Comparison of ENCODE assay signal across 8 mouse cellular contexts in genomic region chr2:32587731-32588321, GRCm38 (mm10). TPM values are rescaled to one million over a fixed set of nuclear protein-coding genes. Genes with fewer than 3 reads are reported as not detected.
DNase-seq lines count a peak whose midpoint lies in the region; ATAC-seq and TF ChIP-seq lines count a peak whose summit lies in the region.

No protein-coding gene starts in this region.

- H3K9me3 ChIP-seq in embryonic facial prominence, embryonic 14.5 days (ENCODE audit: control insufficient read depth, low read length), result no peaks in the 10 kb centered on the region
- H3K9me3 ChIP-seq in heart, postnatal 0 days (replicated peaks; ENCODE audit: control insufficient read depth, low read length), result no peaks in the 10 kb centered on the region
- no peaks in the 10 kb centered on the region for H3K9me3 ChIP-seq in limb, embryonic 12.5 days
- H3K9me3 ChIP-seq in midbrain, embryonic 16.5 days (replicated peaks; ENCODE audit: control insufficient read depth, low read length, poor library complexity, severe bottlenecking), result no peaks in the 10 kb centered on the region

- no peak for ATAC-seq in embryonic facial prominence, embryonic 14.5 days (ENCODE audit: low read depth)
- ATAC-seq in heart, postnatal 0 days (ENCODE audit: insufficient read depth, low read depth), result peak; percentile 25
- no peak for ATAC-seq in limb, embryonic 12.5 days (ENCODE audit: insufficient number of reproducible peaks, insufficient read depth, low FRiP score, low TSS enrichment, low read depth)
- no peak for ATAC-seq in midbrain, embryonic 16.5 days

- H3K4me2 ChIP-seq in embryonic facial prominence, embryonic 14.5 days (ENCODE audit: low read depth, low read length), result peak overlapping the region; percentile 69
- H3K4me2 ChIP-seq in heart, postnatal 0 days (ENCODE audit: low read depth, low read length), result peak overlapping the region; percentile 75
- H3K4me2 ChIP-seq in limb, embryonic 12.5 days, result peak overlapping the region; percentile 56
- peak overlapping the region; percentile 66 for H3K4me2 ChIP-seq in midbrain, embryonic 16.5 days (ENCODE audit: low read length)

- TF ChIP-seq CTCF in heart, postnatal 0 days (IDR thresholded peaks at IDR 0.05; ENCODE audit: low read depth), result no peak

- H3K9ac ChIP-seq in embryonic facial prominence, embryonic 14.5 days (ENCODE audit: low read depth, low read length), result peak overlapping the region; percentile 69
- peak overlapping the region; percentile 66 for H3K9ac ChIP-seq in heart, postnatal 0 days (replicated peaks; ENCODE audit: low read depth, low read length)
- H3K9ac ChIP-seq in limb, embryonic 12.5 days (replicated peaks), result peak overlapping the region; percentile 71; the same call in 1 of the 2 replicates
- peak overlapping the region; percentile 86; the same call in 1 of the 2 replicates for H3K9ac ChIP-seq in midbrain, embryonic 16.5 days (ENCODE audit: low read depth, low read length)

- peak overlapping the region; percentile 59 for H3K4me3 ChIP-seq in embryonic facial prominence, embryonic 14.5 days (ENCODE audit: low read depth, low read length)
- peak overlapping the region; percentile 64 for H3K4me3 ChIP-seq in heart, postnatal 0 days (ENCODE audit: low read depth, low read length)
- H3K4me3 ChIP-seq in limb, embryonic 12.5 days (replicated peaks), result peak overlapping the region; percentile 61
- H3K4me3 ChIP-seq in midbrain, embryonic 16.5 days (ENCODE audit: low read depth, low read length), result peak overlapping the region; percentile 63

- intact Hi-C loops in left cerebral cortex, postnatal 25 days (cut with DNase I), result loop anchor here (2.0 kb wide), 1 partner anchor 19 kb away; no protein-coding TSS in a partner anchor

- 0 out of 2 replicates have a peak, but pooled peaks cover 6% of the 10 kb centered on the region for H3K36me3 ChIP-seq in embryonic facial prominence, embryonic 14.5 days (ENCODE audit: control insufficient read depth, insufficient read depth, low read length)
- 0 out of 2 replicates have a peak, but pooled peaks cover 18% of the 10 kb centered on the region for H3K36me3 ChIP-seq in heart, postnatal 0 days (replicated peaks; ENCODE audit: control insufficient read depth, insufficient read depth, low read length)
- H3K36me3 ChIP-seq in limb, embryonic 12.5 days, result peaks cover 15% of the 10 kb centered on the region
- H3K36me3 ChIP-seq in midbrain, embryonic 16.5 days (ENCODE audit: control insufficient read depth, insufficient read depth, low read length), result no peaks in the 10 kb centered on the region

- peak; percentile 23 for DNase-seq in embryo, embryonic 11 days
- DNase-seq in embryo, embryonic 9.5 days (ENCODE audit: extremely low spot score), result no peak
- no peak for DNase-seq in embryonic facial prominence, embryonic 14.5 days (ENCODE audit: low spot score)
- peak; percentile 71 for DNase-seq in heart, postnatal 0 days (ENCODE audit: low spot score)
- DNase-seq in adrenal gland, adult 8-10 months, result no peak
- DNase-seq in left cerebral cortex, postnatal 25 days (ENCODE audit: low spot score in 2 of 2), result no peak

- TF ChIP-seq EP300 in heart, postnatal 0 days (IDR thresholded peaks at IDR 0.05; ENCODE audit: low read depth), result no peak

- no peak overlapping the region; the same call in 1 of the 2 replicates for H3K27ac ChIP-seq in embryonic facial prominence, embryonic 14.5 days (replicated peaks; ENCODE audit: low read depth, low read length)
- peak overlapping the region; percentile 87 for H3K27ac ChIP-seq in heart, postnatal 0 days (ENCODE audit: low read depth)
- H3K27ac ChIP-seq in limb, embryonic 12.5 days, result peak overlapping the region; percentile 46; the same call in 1 of the 2 replicates
- no peak overlapping the region for H3K27ac ChIP-seq in midbrain, embryonic 16.5 days (ENCODE audit: low read length)

- WGBS in embryonic facial prominence, embryonic 14.5 days, result 24% methylated on average over 9 of the region's 9 CpGs
- 6% methylated on average over 9 of the region's 9 CpGs for WGBS in heart, postnatal 0 days
- 22% methylated on average over 9 of the region's 9 CpGs for WGBS in limb, embryonic 12.5 days
- WGBS in midbrain, embryonic 16.5 days, result 50% methylated on average over 9 of the region's 9 CpGs

- 0 out of 2 replicates have a peak, but pooled peaks cover 10% of the 10 kb centered on the region for H3K4me1 ChIP-seq in embryonic facial prominence, embryonic 14.5 days (ENCODE audit: control insufficient read depth, insufficient read depth, low read length)
- H3K4me1 ChIP-seq in heart, postnatal 0 days (ENCODE audit: control insufficient read depth, insufficient read depth), result peaks cover 25% of the 10 kb centered on the region
- H3K4me1 ChIP-seq in limb, embryonic 12.5 days (replicated peaks), result peaks cover 22% of the 10 kb centered on the region
- H3K4me1 ChIP-seq in midbrain, embryonic 16.5 days (ENCODE audit: control insufficient read depth, insufficient read depth, low read length), result peaks cover 15% of the 10 kb centered on the region

- H3K27me3 ChIP-seq in embryonic facial prominence, embryonic 14.5 days (replicated peaks; ENCODE audit: control insufficient read depth, insufficient read depth, low read length), result no peaks in the 10 kb centered on the region
- no peaks in the 10 kb centered on the region for H3K27me3 ChIP-seq in heart, postnatal 0 days (ENCODE audit: control insufficient read depth, insufficient read depth, low read length)
- peaks cover 6% of the 10 kb centered on the region for H3K27me3 ChIP-seq in limb, embryonic 12.5 days
- H3K27me3 ChIP-seq in midbrain, embryonic 16.5 days (ENCODE audit: control insufficient read depth, insufficient read depth, low read depth, low read length), result no peaks in the 10 kb centered on the region

RNA-seq across cellular contexts. Expression of gene St6galnac4, which starts 0.9 kb away (rescaled TPM):
- 39.4 and 41.0 TPM in 2 replicates for polyA plus RNA-seq in embryonic facial prominence, embryonic 14.5 days (2014; fragmentation: Nextera tagmentation; extraction: Ambion mirVana)
- 25.7 and 28.0 TPM in 2 replicates for total RNA-seq in heart, postnatal 0 days (2014; rRNA removed; ENCODE audit: low replicate concordance)
- 25.5 and 27.0 TPM in 2 replicates for polyA plus RNA-seq in heart, postnatal 0 days (2015; fragmentation: Nextera tagmentation; extraction: Ambion mirVana)
- 29.8 and 29.9 TPM in 2 replicates for polyA plus RNA-seq in limb, embryonic 12.5 days (2016; fragmentation: Nextera tagmentation; extraction: Ambion mirVana)
- polyA plus RNA-seq in midbrain, embryonic 16.5 days (2015; fragmentation: Nextera tagmentation; extraction: Ambion mirVana), result 33.4 and 39.0 TPM in 2 replicates
- total RNA-seq in adrenal gland, adult 8-10 months (2022), result 10 to 100 TPM in 3 of 4 experiments, 1 to 10 TPM in 1; 8.5 to 18.9 (median 13.8) TPM
- total RNA-seq in left cerebral cortex, postnatal 25 days (2021), result 10 to 100 TPM; 40.1 to 41.1 TPM

RNA-seq across cellular contexts. Expression of gene St6galnac6, which starts 11.7 kb away (rescaled TPM):
- 11.1 and 12.1 TPM in 2 replicates for polyA plus RNA-seq in embryonic facial prominence, embryonic 14.5 days (2014; fragmentation: Nextera tagmentation; extraction: Ambion mirVana)
- total RNA-seq in heart, postnatal 0 days (2014; rRNA removed; ENCODE audit: low replicate concordance), result 102 and 117 TPM in 2 replicates
- 44.1 and 44.3 TPM in 2 replicates for polyA plus RNA-seq in heart, postnatal 0 days (2015; fragmentation: Nextera tagmentation; extraction: Ambion mirVana)
- polyA plus RNA-seq in limb, embryonic 12.5 days (2016; fragmentation: Nextera tagmentation; extraction: Ambion mirVana), result 23.4 and 23.7 TPM in 2 replicates
- 26.5 and 36.4 TPM in 2 replicates for polyA plus RNA-seq in midbrain, embryonic 16.5 days (2015; fragmentation: Nextera tagmentation; extraction: Ambion mirVana)
- total RNA-seq in adrenal gland, adult 8-10 months (2022), result 10 to 100 TPM; 42.7 to 61.4 (median 51.8) TPM
- 100 to 1,000 TPM; 112 to 117 TPM for total RNA-seq in left cerebral cortex, postnatal 25 days (2021)

RNA-seq across cellular contexts. Expression of gene 9430097D07Rik, which starts 12.3 kb away (rescaled TPM):
- 0.13 and 0.18 TPM in 2 replicates for polyA plus RNA-seq in embryonic facial prominence, embryonic 14.5 days (2014; fragmentation: Nextera tagmentation; extraction: Ambion mirVana)
- total RNA-seq in heart, postnatal 0 days (2014; rRNA removed; ENCODE audit: low replicate concordance), result not detected in 2 replicates
- polyA plus RNA-seq in heart, postnatal 0 days (2015; fragmentation: Nextera tagmentation; extraction: Ambion mirVana), result not detected in 2 replicates
- 0.55 TPM in 1 of 2 replicates, not detected in the other for polyA plus RNA-seq in limb, embryonic 12.5 days (2016; fragmentation: Nextera tagmentation; extraction: Ambion mirVana)
- 0.52 and 1.1 TPM in 2 replicates for polyA plus RNA-seq in midbrain, embryonic 16.5 days (2015; fragmentation: Nextera tagmentation; extraction: Ambion mirVana)
- not detected for total RNA-seq in adrenal gland, adult 8-10 months (2022)
- total RNA-seq in left cerebral cortex, postnatal 25 days (2021), result under 1 TPM; 0.80 to 0.94 TPM

RNA-seq across cellular contexts. Expression of gene Pip5kl1, which starts 13.2 kb away (rescaled TPM):
- 0.38 and 1.1 TPM in 2 replicates for polyA plus RNA-seq in embryonic facial prominence, embryonic 14.5 days (2014; fragmentation: Nextera tagmentation; extraction: Ambion mirVana)
- total RNA-seq in heart, postnatal 0 days (2014; rRNA removed; ENCODE audit: low replicate concordance), result not detected in 2 replicates
- polyA plus RNA-seq in heart, postnatal 0 days (2015; fragmentation: Nextera tagmentation; extraction: Ambion mirVana), result 0.18 TPM in 1 of 2 replicates, not detected in the other
- polyA plus RNA-seq in limb, embryonic 12.5 days (2016; fragmentation: Nextera tagmentation; extraction: Ambion mirVana), result 3.9 and 5.4 TPM in 2 replicates
- polyA plus RNA-seq in midbrain, embryonic 16.5 days (2015; fragmentation: Nextera tagmentation; extraction: Ambion mirVana), result 14.5 and 17.1 TPM in 2 replicates
- total RNA-seq in adrenal gland, adult 8-10 months (2022), result under 1 TPM in 1 of 4 experiments, not detected in 3; 0.46 TPM
- 1 to 10 TPM; 7.5 to 8.3 TPM for total RNA-seq in left cerebral cortex, postnatal 25 days (2021)

RNA-seq across cellular contexts. Expression of gene Dpm2, which starts 17.2 kb away (rescaled TPM):
- 107 and 110 TPM in 2 replicates for polyA plus RNA-seq in embryonic facial prominence, embryonic 14.5 days (2014; fragmentation: Nextera tagmentation; extraction: Ambion mirVana)
- 17.9 and 31.0 TPM in 2 replicates for total RNA-seq in heart, postnatal 0 days (2014; rRNA removed; ENCODE audit: low replicate concordance)
- polyA plus RNA-seq in heart, postnatal 0 days (2015; fragmentation: Nextera tagmentation; extraction: Ambion mirVana), result 56.1 and 58.4 TPM in 2 replicates
- 99.3 and 99.7 TPM in 2 replicates for polyA plus RNA-seq in limb, embryonic 12.5 days (2016; fragmentation: Nextera tagmentation; extraction: Ambion mirVana)
- polyA plus RNA-seq in midbrain, embryonic 16.5 days (2015; fragmentation: Nextera tagmentation; extraction: Ambion mirVana), result 136 TPM in 2 replicates
- total RNA-seq in adrenal gland, adult 8-10 months (2022), result 10 to 100 TPM; 57.1 to 68.1 (median 62.4) TPM
- total RNA-seq in left cerebral cortex, postnatal 25 days (2021), result 10 to 100 TPM; 76.1 to 81.8 TPM

Comparison
In these comparisons a context has a peak if more than half of its experiments do, and no peak if none do; other contexts are left out.
1. DNase-seq: peak in embryo, embryonic 11 days (single experiment) and heart, postnatal 0 days (single experiment); none in embryo, embryonic 9.5 days (single experiment), embryonic facial prominence, embryonic 14.5 days (single experiment), adrenal gland, adult 8-10 months (single experiment) and left cerebral cortex, postnatal 25 days (0 of 2).
2. H3K27ac ChIP-seq: peak in heart, postnatal 0 days (single experiment) and limb, embryonic 12.5 days (single experiment); none in embryonic facial prominence, embryonic 14.5 days (single experiment) and midbrain, embryonic 16.5 days (single experiment).
3. Peak in every context shown above with its lines, with median percentiles within 50 percentile points of each other: H3K4me2 ChIP-seq, H3K4me3 ChIP-seq and H3K9ac ChIP-seq.